Mouse (Mus musculus) limb, embryonic 13.5 days (tissue): Measurements from ENCODE around the gene Slc6a16. TPM values are rescaled to one million over a fixed set of nuclear protein-coding genes. Genes with fewer than 3 reads are reported as not detected.

ENCODE experiments used
- ATAC-seq: fragments of 200-750 bp; cut with Nextera tagmentation; 2 replicates; pipeline ENCODE4 v1.8.0; 2017; ENCODE audit warnings: low read depth, moderate number of reproducible peaks, moderate TSS enrichment; ENCODE audit not compliant: low FRiP score
- H3K27ac ChIP-seq: fragments of 300-500 bp; sonication (generic); 2 replicates; pipeline ENCODE4 v1.5.1; 2015; ENCODE audit warnings: inconsistent platforms, mild to moderate bottlenecking, moderate library complexity
- H3K27me3 ChIP-seq: fragments of 300-500 bp; sonication (generic); 2 replicates; pipeline ENCODE4 v1.6.1; 2015; ENCODE audit warnings: mild to moderate bottlenecking, inconsistent platforms
- H3K36me3 ChIP-seq: fragments of 300-500 bp; sonication (generic); 2 replicates; pipeline ENCODE4 v1.6.1; 2015; ENCODE audit warnings: inconsistent platforms, mild to moderate bottlenecking, moderate library complexity
- H3K4me1 ChIP-seq: fragments of 300-500 bp; sonication (generic); 2 replicates; pipeline ENCODE4 v1.6.1; 2015; ENCODE audit warnings: inconsistent platforms
- H3K4me2 ChIP-seq: fragments of 300-500 bp; sonication (generic); replicated peaks from 2 replicates; pipeline ENCODE4 v1.6.1; 2015; ENCODE audit warnings: inconsistent platforms, mild to moderate bottlenecking, moderate library complexity
- H3K4me3 ChIP-seq: fragments of 300-500 bp; sonication (generic); 2 replicates; pipeline ENCODE4 v1.5.1; 2015; ENCODE audit warnings: moderate library complexity, mild to moderate bottlenecking, inconsistent platforms
- H3K9ac ChIP-seq: fragments of 300-500 bp; sonication (generic); 2 replicates; pipeline ENCODE4 v1.6.1; 2015; ENCODE audit warnings: mild to moderate bottlenecking, inconsistent platforms
- H3K9me3 ChIP-seq: fragments of 300-500 bp; sonication (generic); 2 replicates; pipeline ENCODE4 v1.6.1; 2016; ENCODE audit warnings: inconsistent platforms
- WGBS: fragments of 180-500 bp; shearing (Covaris S2); methylation state at CpG from one replicate; pipeline ENCODE4 v1.1.7; 2015; 5-methylcytosine and 5-hydroxymethylcytosine counted together
- polyA plus RNA-seq: library from polyadenylated mRNA; unstranded; fragments of >200 nt; fragmentation: Nextera tagmentation; extraction: Ambion mirVana; gene quantifications from 2 replicates; pipeline ENCODE4 v1.2.1, GENCODE M21; 2015

The Slc6a16 gene
- polyA plus RNA-seq, result 0.28 and 0.43 TPM in 2 replicates

GRCm38 (mm10) chr7:45240633-45241388 lies at the start of gene Slc6a16:
TSS of gene Slc6a16 (plus strand) at chr7:45241085.
- H3K4me1 ChIP-seq, result peaks cover 12% of the 10 kb centered on the region
- H3K27me3 ChIP-seq, result peaks cover 32% of the 10 kb centered on the region
- H3K36me3 ChIP-seq, result no peaks in the 10 kb centered on the region
- H3K27ac ChIP-seq, result no peak within 1 kb of the TSS
- ATAC-seq, result no peak
- peak within 1 kb of the TSS; percentile 64 for H3K4me2 ChIP-seq
- peak within 1 kb of the TSS; percentile 35 for H3K4me3 ChIP-seq
- WGBS, result 14% methylated on average over 53 of the region's 53 CpGs
- H3K9me3 ChIP-seq, result no peaks in the 10 kb centered on the region
- peak within 1 kb of the TSS; percentile 60 for H3K9ac ChIP-seq

DNA sequence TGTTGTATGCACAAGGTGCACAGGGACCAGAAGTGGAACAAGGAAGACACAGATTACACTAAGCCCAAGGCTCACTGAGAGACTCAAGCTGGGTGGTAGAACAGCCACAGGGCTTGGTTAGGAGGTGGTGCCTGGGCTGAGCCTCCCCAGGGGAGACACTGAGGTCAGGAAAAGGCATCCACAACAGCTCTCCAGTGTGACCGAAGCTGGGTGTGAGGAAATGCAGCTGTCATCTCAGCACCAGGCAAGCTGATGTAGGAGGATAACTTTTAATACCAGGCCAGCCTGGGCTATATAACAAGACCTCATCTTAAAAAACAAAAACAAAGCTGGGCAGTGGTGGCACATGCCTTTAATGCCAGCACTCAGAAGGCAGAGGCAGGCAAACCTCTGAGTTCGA lies 49.7 kb upstream of the Slc6a16 start:
- Histone ChIP-seq H3K27ac (no peak overlapping the region), H3K27me3 (peaks cover 41% of the 10 kb centered on the region), H3K4me2 (no peak overlapping the region), H3K4me1 (peaks cover 15% of the 10 kb centered on the region), H3K9ac (no peak overlapping the region), H3K36me3 (no peaks in the 10 kb centered on the region), H3K4me3 (no peak overlapping the region), H3K9me3 (no peaks in the 10 kb centered on the region)
- WGBS, result 66% methylated on average over 2 of the region's 2 CpGs
- no peak for ATAC-seq

- peak; percentile 87 for ATAC-seq
- peaks cover 13% of the 10 kb centered on the region for H3K4me1 ChIP-seq
- H3K4me3 ChIP-seq, result no peak overlapping the region
- H3K9me3 ChIP-seq, result no peaks in the 10 kb centered on the region
- H3K4me2 ChIP-seq, result 0 out of 2 replicates have a peak overlapping the region, but pooled peaks have one; percentile 14
- 0 out of 2 replicates have a peak overlapping the region, but pooled peaks have one; percentile 19 for H3K9ac ChIP-seq
- H3K27ac ChIP-seq, result peak overlapping the region; percentile 67
- peaks cover 35% of the 10 kb centered on the region for H3K27me3 ChIP-seq
- WGBS, result 6% methylated on average over 8 of the region's 8 CpGs
- no peaks in the 10 kb centered on the region for H3K36me3 ChIP-seq
Observed at GRCm38 (mm10) chr7:45191803-45192363, 49.0 kb upstream of the Slc6a16 start.

GRCm38 (mm10) chr7:45192585-45193310 lies 48.1 kb upstream of the Slc6a16 start:
- Histone ChIP-seq H3K9ac (0 out of 2 replicates have a peak overlapping the region, but pooled peaks have one; percentile 19), H3K36me3 (no peaks in the 10 kb centered on the region), H3K4me1 (peaks cover 13% of the 10 kb centered on the region), H3K9me3 (no peaks in the 10 kb centered on the region), H3K4me3 (no peak overlapping the region), H3K27ac (no peak overlapping the region), H3K4me2 (no peak overlapping the region), H3K27me3 (peaks cover 37% of the 10 kb centered on the region)
- WGBS, result 85% methylated on average over 7 of the region's 7 CpGs
- no peak for ATAC-seq

GRCm38 (mm10) chr7:45193406-45193805 lies 47.5 kb upstream of the Slc6a16 start:
- no peak for ATAC-seq
- Histone ChIP-seq H3K9ac (no peak overlapping the region; the same call in 1 of the 2 replicates), H3K27me3 (peaks cover 33% of the 10 kb centered on the region), H3K27ac (no peak overlapping the region), H3K36me3 (no peaks in the 10 kb centered on the region), H3K4me2 (no peak overlapping the region), H3K9me3 (no peaks in the 10 kb centered on the region), H3K4me3 (no peak overlapping the region), H3K4me1 (peaks cover 13% of the 10 kb centered on the region)
- WGBS, result 63% methylated on average over 5 of the region's 5 CpGs

- peaks cover 26% of the 10 kb centered on the region for H3K27me3 ChIP-seq
- no peak for ATAC-seq
- no peaks in the 10 kb centered on the region for H3K9me3 ChIP-seq
- H3K4me3 ChIP-seq, result no peak overlapping the region
- no peak overlapping the region for H3K27ac ChIP-seq
- WGBS, result 69% methylated on average over 17 of the region's 17 CpGs
- H3K4me1 ChIP-seq, result peaks cover 13% of the 10 kb centered on the region
- H3K4me2 ChIP-seq, result no peak overlapping the region
- H3K36me3 ChIP-seq, result no peaks in the 10 kb centered on the region
- peak overlapping the region; percentile 19; the same call in 1 of the 2 replicates for H3K9ac ChIP-seq
Observed at GRCm38 (mm10) chr7:45193871-45194785, 46.8 kb upstream of the Slc6a16 start.

DNA sequence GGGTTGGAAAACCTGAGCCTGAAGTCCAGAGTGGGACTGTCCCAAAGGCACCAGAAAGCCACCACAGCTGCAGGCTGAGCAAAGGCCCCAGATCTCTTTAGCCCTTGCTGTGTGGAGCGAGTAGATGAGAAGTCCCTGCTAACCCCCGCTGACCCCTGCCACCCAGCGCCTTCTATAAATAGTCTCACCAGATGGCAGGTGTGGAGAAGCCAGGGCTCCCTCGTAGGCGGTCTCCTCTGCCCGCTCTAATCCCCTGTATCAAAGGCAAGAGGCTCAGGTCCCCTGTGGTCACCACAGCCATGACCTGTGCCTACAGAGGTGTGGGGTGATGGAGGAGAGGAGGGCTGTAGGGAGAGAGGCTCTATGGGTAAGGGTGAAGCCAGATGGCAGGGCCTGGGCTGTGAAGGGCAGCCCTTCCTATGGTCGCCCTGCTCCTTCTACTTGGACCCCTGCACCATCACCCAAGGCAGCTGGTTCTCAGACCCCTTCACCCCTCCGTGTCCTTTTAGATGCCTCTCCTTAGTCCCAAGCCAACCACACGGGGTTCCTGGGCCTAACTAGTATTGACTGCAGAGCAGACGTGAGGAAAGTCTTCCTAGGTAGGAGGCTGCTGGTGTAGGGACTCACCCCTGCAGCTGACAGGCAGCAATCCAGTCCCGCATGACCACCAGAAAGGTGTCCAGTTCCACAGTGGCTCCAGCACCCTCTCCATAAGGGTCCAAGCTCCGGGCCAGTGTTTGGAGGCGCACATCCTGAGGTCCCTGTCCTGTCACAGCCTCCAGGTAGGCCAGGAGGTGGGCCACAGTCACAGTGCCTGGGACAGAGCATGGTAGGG lies 45.3 kb upstream of the Slc6a16 start:
- ATAC-seq, result no peak
- Histone ChIP-seq H3K9ac (no peak overlapping the region), H3K36me3 (no peaks in the 10 kb centered on the region), H3K9me3 (no peaks in the 10 kb centered on the region), H3K4me1 (peaks cover 13% of the 10 kb centered on the region), H3K27me3 (peaks cover 17% of the 10 kb centered on the region; the same call in 1 of the 2 replicates), H3K4me3 (no peak overlapping the region), H3K4me2 (no peak overlapping the region), H3K27ac (no peak overlapping the region)
- WGBS, result 53% methylated on average over 13 of the region's 13 CpGs

- Histone ChIP-seq H3K36me3 (no peaks in the 10 kb centered on the region), H3K9ac (no peak overlapping the region), H3K27me3 (peaks cover 17% of the 10 kb centered on the region; the same call in 1 of the 2 replicates), H3K4me2 (no peak overlapping the region), H3K4me3 (no peak overlapping the region), H3K27ac (no peak overlapping the region), H3K4me1 (peaks cover 12% of the 10 kb centered on the region), H3K9me3 (no peaks in the 10 kb centered on the region)
- WGBS, result 87% methylated on average over 4 of the region's 4 CpGs
- no peak for ATAC-seq
Observed at GRCm38 (mm10) chr7:45196176-45196535, 44.7 kb upstream of the Slc6a16 start.

DNA sequence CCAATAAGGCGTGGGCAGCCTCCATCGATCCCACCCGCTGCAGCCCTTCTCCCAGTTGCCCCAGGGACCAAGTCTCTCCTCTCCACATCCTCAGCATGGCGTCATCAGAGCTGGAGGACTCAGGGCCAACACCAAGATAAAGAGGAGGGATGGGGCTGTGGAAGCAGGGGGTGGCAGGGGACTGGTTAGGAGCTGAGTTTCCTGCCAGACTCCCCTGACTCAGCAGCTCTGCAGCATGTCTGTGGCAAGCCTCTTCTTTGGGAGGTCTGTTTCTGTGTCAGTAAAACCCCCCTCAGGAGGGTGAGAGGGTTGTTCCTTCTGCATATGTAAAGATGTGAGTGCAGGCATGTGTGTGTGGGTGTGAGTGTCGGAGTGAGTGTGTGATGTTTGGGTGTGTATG lies 43.9 kb upstream of the Slc6a16 start:
- Histone ChIP-seq H3K4me3 (no peak overlapping the region), H3K27ac (no peak overlapping the region), H3K36me3 (no peaks in the 10 kb centered on the region), H3K9ac (0 out of 2 replicates have a peak overlapping the region, but pooled peaks have one; percentile 39), H3K27me3 (peaks cover 17% of the 10 kb centered on the region; the same call in 1 of the 2 replicates), H3K4me1 (peaks cover 4% of the 10 kb centered on the region), H3K4me2 (no peak overlapping the region), H3K9me3 (no peaks in the 10 kb centered on the region)
- ATAC-seq, result no peak
- WGBS, result 68% methylated on average over 5 of the region's 5 CpGs

DNA sequence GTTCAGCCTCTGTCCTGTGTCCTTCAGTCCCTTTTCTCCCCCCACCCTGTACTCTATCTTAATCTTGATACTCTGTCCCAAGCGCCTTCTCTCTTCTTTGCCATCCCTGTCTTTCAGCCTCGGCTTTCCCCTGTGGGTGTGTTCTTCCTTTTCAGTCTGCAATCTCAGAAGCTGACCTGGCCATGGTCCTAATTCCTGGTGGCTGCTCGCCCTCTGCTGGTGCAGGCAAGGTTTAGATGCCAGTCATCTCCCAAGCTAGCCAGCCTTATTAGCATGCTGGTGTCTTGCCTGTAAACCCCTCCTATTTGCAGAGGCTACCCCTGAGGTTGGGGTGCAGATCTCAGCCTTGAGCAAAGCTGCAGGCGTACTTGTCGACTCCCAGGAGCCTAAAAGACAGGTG lies 42.5 kb upstream of the Slc6a16 start:
- Histone ChIP-seq H3K36me3 (no peaks in the 10 kb centered on the region), H3K4me2 (no peak overlapping the region), H3K27me3 (peaks cover 22% of the 10 kb centered on the region), H3K4me1 (no peaks in the 10 kb centered on the region), H3K27ac (no peak overlapping the region), H3K4me3 (no peak overlapping the region), H3K9me3 (no peaks in the 10 kb centered on the region), H3K9ac (no peak overlapping the region)
- no peak for ATAC-seq
- 13% methylated on average over 5 of the region's 5 CpGs for WGBS

- Histone ChIP-seq H3K36me3 (no peaks in the 10 kb centered on the region), H3K4me2 (no peak overlapping the region), H3K4me1 (no peaks in the 10 kb centered on the region), H3K27ac (no peak overlapping the region), H3K9ac (no peak overlapping the region), H3K4me3 (no peak overlapping the region), H3K27me3 (peaks cover 18% of the 10 kb centered on the region), H3K9me3 (no peaks in the 10 kb centered on the region)
- 81% methylated on average over 11 of the region's 11 CpGs for WGBS
- ATAC-seq, result no peak
Observed at GRCm38 (mm10) chr7:45198961-45199360, 41.9 kb upstream of the Slc6a16 start.
